Mouse (Mus musculus) frontal cortex, postnatal 14 days (tissue): ENCODE results near the gene Cubn.

Experiments used
- DNase-seq, 2 experiments: peaks; one replicate each; pipeline ENCODE4 v3.0.0; 2022; ENCODE audit warnings: low spot score in 2 of 2

The Cubn gene

DNA sequence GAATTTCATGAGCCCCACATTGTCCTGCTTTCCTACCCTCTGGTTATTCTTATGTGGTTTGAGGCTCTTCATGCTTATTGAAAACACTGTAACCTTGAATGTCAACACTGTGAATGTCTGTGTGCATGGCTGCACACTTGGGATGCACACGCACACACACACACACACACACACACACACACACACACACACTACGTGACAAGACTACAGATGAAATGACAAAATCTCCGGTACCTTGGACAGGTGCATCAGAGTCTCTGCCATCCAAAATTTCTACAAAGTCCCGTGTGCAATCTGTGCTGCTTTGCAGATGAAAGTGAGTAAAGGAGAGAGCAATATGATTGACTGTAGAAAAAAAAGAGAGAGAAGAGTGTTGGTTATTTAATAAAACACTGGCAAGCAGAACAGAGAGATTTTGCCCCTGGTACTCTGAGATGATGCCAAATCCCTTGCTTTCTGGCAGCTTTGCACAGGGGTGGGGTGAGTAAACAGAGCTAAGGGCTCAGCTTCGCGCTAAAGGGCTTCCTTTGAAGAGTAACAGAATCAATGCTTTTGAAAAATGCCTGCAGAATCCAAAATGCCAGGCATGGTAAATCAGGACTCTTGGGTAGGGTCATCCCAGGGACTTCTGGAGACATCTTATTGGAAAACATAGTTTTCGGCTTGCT is 133.6 kb downstream of the Cubn start:
- no peak for DNase-seq

DNA sequence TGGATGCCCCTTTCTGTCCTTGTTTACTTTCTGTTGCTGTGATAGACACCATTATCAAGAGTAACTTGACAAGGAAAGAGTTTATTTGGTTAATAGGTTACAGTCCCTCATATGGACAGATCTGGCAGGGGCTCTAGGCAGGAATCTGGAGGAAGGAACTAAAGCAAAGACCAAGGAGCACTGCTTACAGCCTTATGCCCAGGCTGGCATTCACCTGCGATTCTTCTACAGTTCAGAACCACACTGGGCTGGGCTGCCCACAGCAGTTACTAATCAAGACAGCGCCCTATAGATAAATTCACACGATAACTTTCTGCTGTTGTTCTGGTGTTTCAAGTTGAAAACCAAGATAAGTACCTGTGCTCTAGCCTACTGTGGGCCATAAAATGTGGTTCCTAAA is 138.8 kb downstream of the Cubn start:
- no peak for DNase-seq

- no peak for DNase-seq
Observed at GRCm38 (mm10) chr2:13352112-13352728, 139.4 kb downstream of the Cubn start.

- DNase-seq: no peak
Observed at GRCm38 (mm10) chr2:13342325-13342926, 149.2 kb downstream of the Cubn start.

- no peak for DNase-seq
Observed at GRCm38 (mm10) chr2:13335446-13335845, 156.2 kb downstream of the Cubn start.

DNA sequence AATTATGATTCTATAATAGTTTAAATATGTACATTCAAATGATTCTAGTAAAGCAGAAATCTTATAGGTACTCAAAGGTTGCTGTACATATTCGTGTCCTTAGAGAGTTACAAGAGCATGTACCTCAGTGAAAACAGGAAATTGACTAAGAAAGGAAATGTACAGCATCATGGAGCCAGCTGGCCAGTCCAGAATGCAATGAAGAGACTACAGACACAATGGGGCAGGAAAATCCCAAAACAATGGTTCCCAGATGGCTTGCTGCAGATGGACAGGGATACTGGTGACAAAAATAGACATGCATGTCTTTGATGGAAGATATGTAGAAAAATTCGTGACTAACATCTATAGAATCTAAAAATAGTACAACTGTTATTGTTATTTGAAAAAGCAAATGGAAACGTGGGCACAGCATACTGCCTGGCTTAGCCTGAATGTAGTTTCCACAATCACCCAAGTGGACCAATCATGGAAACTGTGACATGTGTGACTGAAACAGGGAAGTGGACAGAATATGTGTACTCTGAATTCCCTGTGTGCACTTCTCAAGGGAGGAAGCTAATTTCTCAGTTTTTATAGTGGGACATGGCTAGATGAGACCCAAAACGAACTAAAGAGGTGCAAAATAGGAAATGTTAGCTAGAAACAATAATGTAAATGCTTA is 161.7 kb downstream of the Cubn start:
- DNase-seq: no peak

GRCm38 (mm10) chr2:13303376-13303775 is 188.2 kb downstream of the Cubn start:
- DNase-seq: no peak

GRCm38 (mm10) chr2:13299031-13299430 is 192.6 kb downstream of the Cubn start:
- DNase-seq: no peak

- no peak for DNase-seq
Observed at GRCm38 (mm10) chr2:13297733-13298132, 193.9 kb downstream of the Cubn start.

DNA sequence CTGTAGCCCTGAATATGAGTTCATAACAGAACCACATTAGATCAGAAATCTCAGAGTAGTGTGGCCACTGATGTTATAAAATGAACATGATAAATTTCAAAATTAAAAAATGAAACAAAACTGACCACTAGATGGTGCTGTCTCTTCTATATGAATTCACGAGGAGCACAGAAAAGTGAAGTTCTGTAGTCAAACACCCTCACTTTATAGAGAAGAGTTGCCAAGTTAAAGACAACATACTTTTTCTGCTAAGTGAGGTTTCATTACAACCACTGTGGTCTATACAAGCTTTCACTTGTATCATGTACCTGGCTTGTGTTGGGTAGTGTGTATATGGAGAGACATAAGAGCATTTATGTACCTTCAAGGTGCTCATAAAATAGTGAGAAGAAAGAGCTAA is 201.0 kb downstream of the Cubn start:
- DNase-seq: no peak

- no peak for DNase-seq
Observed at GRCm38 (mm10) chr2:13290070-13290469, 201.5 kb downstream of the Cubn start.

DNA sequence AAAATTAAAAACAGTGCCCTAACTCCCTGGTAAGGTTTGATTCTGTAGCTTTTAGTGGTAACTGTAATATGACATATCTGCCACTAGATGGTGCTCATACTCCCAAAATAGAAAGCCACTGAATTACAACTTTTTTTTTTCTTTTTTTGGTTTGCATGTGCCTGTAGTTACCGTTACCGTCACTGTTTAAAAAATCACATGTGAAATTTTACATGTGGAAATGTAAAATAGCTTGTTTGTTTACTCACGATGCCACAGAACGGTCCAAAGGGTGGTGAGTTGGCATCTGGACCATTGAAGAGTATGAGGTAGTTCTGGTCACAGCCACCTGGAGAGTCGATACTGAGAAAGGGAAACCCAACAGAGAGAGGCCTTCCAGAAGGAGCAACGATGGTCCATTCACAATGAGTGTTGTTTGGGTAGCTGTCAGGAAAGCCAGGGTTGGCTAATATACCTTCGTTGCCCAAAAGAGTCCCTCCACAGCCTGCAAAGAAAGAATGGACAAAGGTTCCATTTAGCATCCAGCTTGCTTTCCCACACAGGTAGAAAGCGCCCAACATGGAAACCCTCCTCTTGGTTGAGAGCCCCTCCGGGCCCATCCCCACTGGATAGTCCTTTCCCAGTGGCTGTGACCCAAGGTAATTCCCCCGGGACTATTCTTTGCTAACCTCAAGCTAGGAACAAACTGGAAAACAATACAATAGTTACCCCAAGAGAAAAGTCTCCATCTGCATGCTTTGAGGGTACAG is 213.3 kb downstream of the Cubn start:
- DNase-seq: no peak

- DNase-seq: no peak
Observed at GRCm38 (mm10) chr2:13275874-13276273, 215.7 kb downstream of the Cubn start.

DNA sequence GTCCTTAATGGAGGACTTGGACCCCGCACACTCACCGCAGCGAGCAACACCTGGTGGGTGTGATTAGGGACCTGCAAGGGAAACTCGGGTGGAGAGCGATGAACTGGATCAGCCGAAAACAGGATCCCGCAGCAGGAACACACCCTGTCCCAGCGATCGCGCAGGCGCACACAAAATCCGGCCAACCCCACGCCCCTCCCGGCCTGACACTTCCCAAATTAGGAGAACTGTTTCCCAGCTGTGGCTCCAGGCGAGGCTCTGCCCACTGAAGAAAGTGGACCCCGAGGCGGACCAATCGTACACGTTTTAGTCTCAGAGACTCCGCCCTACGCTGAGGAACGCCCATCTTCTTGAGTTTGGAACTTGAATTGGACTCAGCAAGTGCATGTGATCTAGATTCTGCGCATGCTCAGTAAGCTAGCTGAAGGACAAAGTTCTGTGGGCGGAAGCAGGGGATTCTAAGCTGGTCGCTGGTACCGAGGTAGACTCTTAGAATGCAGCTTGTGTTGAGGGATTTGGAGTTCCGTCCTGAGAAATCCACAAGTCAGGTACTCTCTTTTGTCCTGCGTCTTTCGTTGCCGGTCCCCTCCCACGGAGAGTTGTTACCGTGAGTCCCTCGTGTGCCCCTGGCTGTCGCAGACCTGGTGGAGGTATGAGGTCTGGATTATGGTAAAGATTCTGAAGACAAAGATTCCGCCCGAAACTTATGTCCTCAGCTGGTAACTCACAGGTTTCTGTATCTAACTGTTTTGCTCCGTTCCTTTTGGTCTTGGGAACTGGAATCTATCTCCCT is 220.3 kb downstream of the Cubn start, which contains the start of gene Rsu1:
Gene Rsu1, minus strand, starts transcription at position 251 of the 793 bp plus-strand sequence.
- peak; percentile 92 to 97 for DNase-seq

DNA sequence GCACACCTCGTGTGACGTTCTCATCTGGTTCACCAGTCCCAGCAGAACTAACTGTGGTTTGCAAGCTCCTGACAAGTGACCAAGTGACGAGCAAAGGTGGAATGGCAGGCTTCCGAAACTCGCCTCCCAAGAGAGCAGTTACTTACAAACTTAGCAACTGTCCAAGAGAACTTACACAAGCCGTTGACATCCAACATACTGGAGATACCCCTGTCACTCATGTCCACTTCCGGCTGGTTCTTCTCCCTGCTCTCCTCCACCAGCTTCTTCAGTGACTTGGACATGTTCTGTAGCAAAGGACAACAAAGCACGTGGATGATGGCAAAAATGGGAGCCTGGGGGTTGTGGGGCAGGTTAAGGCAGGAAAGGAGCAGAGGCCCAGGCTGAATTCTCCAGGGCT is 220.9 kb downstream of the Cubn start:
- DNase-seq: no peak

- DNase-seq: no peak
Observed at GRCm38 (mm10) chr2:13268681-13269293, 222.8 kb downstream of the Cubn start.

- DNase-seq: peak in 1 of 2 experiments; percentile 12
Observed at GRCm38 (mm10) chr2:13264875-13265274, 226.7 kb downstream of the Cubn start.

DNA sequence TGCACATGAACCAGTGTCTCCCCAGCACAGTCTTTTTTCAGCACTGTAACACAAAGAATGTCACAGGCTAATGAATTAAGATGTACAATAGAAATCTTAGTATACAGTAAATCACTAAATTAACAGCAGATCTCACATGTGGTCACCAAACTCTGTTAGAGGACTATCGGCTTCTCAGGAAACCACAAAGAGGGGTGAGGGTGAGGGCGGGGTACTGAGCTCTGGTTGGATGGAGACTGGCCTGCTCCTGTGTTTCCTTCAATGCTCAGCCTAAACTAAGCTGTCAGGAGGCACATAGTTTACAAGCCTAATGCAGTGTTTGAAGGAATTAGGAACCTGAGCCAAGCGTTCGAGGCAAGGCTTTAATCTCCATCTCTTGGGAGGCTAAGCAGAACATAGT is 228.5 kb downstream of the Cubn start:
- no peak for DNase-seq

- DNase-seq: no peak
Observed at GRCm38 (mm10) chr2:13258606-13259005, 233.0 kb downstream of the Cubn start.

DNA sequence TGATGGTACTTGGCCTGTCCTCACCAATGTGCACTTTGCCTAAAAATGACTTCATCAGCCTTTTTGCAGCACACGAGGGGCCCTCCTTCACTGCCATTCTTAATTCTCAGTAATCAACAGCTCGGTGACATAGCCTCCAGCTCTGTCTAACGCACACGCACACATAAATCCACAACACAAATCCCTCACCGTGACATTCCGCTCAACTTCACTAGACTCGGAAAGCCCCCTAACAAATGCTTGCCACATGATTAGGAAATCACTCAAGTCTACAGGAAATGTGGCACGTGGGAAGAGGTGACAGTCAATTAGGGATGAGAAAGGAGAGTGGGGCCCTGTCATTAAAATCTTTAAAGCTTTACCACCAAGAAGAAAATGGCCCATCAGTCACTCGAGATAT is 250.9 kb downstream of the Cubn start:
- no peak for DNase-seq
